Mouse (Mus musculus) adrenal gland (tissue): Measurements from ENCODE around the gene Gm26920.
"Not testable (repeated sequence)": the region's sequence is repeated elsewhere in the genome, so short reads cannot be mapped to it uniquely, and the experiment has no call there.

ENCODE experiments used
- intact Hi-C: fragments of 180-260 bp; cut with DNase I; formaldehyde crosslinking; loops from one replicate; pipeline ENCODE4 v1.15.1; 2025
- long read RNA-seq, 2 experiments: library from polyadenylated mRNA; unstranded; transcript quantifications; one replicate each; pipeline ENCODE4 v2.0.0; 2020; ENCODE audit warnings: borderline replicate concordance in 1 of 2; ENCODE audit not compliant: insufficient replicate concordance in 1 of 2

Gm26920 gene
- long read RNA-seq, experiment 1: 0 reads
- long read RNA-seq, experiment 2, partial matches to known transcripts: 0 of 1 reads
- long read RNA-seq, experiment 2, other reads (novel, unspliced or antisense): 0 of 1 reads

DNA sequence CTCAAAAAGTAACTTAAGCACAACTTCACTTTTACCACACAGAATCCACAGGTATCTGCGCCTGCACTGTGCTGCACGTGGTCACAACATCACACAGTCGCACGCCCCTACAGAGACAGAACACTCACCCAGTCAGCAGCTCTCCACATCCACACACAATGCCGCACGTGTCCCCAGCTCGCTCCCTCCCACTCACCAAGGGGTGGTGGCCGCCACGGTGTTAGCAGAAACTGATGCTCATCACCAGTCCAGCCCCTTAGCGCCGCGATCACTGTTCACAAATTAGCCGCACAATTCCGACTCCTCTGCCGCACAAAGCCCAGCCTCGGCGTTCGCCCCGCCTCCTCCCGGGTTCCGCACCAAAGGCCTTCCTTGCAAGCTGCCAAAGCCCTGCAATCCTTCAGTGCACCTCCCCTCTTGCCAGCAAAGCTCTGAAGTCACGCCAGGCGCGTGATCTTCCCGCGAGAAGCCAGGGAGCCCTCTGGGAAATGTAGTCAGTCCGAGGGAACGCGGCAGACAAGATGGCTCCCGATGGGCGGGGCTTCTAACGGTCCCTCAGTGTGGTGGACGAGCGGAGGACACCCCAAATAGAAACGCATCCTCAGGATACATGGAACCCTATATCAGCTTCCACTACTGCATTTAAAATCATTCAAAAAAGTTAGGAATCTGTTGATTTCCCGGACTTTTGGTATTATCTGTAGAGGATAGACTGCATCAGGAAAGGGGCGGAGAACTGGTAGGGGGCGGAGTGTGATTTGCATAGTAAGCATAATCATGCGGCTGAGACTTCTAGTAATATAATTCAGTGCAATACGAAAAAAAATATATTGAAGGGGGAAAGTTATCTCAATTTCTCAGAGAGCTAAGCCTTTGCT, at the start of gene Gm26920, which contains the start of gene Zfp566:
TSS of gene Gm26920 (minus strand) at position 319 of the 878 bp plus-strand sequence.
TSS of gene Zfp566 (minus strand) at position 436 of the 878 bp plus-strand sequence.
- intact Hi-C loops: no loop called here

DNA sequence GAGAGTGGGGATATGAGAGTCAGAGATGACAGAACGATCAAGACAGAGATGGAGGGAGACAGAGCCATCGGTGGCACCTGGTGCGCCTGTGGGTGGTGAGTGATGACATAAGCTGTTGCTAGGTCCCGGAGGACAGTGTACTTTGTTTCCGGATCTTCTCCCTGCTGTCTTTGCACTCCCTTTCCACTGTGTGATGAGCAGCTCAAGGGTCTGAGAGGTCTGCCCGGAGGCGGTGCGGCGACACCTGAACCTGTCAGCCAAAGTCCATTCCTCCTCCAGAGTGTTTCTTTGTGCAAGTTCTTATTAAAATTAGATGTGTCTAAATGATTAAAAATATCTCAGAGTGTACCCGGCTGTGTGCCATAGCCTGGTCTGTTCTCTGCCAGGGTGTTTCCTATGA, 46.6 kb upstream of the Gm26920 start:
- intact Hi-C loops: no loop called here

DNA sequence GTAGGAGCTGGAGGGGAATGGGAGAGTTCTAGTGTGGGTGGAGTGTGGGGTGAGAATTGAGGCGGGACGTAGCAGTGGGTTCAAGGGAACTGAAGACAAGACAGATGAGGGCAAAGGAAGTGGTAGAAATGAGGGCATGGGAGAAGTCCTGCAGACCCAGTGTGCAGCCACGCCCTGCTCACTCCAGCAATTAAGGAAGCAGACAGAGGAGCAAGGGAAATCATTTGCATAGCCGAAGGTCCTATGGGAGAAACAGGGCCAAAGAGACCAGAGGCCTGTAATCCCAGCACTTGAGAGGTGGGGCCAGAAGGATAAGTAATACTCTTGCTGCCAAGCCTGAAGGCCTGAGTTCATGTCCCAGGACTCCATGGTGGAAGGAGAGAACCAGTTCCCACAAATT, 42.2 kb upstream of the Gm26920 start:
- intact Hi-C loops: no loop called here

DNA sequence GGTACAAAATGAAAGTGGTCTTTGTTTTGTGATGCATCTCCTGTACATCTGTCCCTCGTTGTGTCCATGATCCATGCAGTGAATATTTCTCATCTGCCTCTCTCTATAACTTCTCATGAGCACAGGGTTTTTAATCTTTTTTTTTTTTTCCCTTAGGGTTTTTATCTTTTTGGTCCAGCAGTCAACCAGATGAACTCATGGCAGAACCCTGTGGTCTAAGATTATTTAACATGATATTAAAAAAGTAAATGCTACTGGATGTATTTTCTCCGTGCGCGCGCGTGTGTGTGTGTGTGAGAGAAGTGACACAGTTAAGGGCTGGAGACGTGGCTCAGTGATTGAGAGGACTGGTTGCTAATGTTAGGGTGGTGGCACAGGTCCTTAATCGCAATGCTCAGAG, 39.7 kb upstream of the Gm26920 start:
- intact Hi-C loops: no loop called here

DNA sequence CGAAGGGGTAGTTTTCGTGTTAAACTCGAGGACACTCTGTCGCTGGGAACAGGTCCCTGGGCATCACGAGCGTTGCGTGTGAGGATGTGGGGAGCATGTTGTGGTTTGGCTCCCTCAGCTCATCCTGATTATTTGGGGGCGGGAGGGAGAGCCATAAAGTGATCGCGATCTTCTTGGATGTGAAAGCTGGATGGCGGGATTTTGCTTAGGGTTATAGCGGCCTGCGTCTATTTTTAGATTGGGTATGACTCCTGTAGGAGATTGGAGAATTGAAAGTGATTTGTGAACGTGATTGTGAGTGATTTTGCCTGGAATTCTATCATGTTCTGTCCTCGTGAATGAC, 31.9 kb upstream of the Gm26920 start:
- intact Hi-C loops: no loop called here

DNA sequence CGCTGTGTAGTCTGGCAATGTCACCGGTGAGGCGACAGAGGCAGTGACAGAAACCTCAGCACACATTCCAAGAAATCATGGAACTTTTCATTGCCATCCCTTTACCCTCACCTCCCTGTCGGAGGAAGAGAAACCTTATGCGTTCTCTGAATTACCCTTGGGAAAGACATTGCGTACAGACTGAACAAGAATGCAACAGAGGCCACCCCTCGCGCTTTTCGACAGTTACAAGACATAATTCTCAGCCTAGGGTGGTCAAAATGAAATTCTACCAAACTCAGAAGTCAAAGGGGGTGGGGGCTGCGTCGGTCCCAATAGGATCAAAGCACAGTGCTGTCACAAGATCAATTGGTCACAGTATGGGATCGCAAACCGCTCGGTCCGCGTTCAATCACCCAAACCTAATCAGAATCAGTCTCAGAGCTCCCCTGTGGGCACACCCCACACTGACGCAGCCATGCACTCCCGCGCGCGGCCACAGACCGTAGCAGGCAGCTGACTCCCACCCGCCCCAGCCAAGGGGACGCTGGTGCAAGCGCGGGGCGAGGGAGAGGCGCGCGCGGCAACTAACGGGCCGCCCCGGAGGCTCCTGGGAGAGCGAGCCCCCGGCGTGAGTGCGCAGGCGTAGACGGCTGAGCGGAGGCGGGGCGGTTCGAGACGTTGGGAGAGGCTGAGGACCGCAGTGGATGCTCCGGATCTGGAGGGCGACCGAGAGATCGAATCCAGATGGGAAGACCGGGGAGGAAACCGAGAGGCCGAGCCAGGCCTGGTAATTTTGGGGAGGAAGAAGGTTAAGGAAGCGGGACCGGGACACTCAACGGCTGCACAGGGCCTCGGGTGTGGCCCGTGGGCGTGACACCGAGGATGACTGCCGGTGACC, 31.3 kb upstream of the Gm26920 start, which contains the start of gene Zfp382:
TSS of gene Zfp382 (plus strand) at position 635 of the 880 bp plus-strand sequence.
- intact Hi-C loops: no loop called here

DNA sequence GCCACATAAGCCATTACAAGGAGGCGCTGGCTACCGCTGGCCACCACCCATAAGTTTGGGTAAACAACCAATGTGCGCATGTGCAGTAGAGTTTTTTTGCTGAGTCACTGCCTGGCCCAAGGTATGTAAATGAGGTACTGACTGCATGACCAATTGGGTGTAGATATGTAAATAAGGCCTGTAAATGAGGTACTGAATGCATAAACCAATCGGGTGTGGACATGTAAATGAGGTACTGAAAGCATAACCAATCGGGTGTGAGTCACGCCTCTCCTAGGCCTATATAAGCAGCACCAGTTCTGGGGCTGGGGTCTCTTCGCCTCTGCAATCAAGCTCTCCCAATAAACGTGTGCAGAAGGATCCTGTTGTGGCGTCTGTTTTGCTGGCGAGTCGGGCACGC, 27.7 kb upstream of the Gm26920 start:
- intact Hi-C loops: not testable (repeated sequence)

DNA sequence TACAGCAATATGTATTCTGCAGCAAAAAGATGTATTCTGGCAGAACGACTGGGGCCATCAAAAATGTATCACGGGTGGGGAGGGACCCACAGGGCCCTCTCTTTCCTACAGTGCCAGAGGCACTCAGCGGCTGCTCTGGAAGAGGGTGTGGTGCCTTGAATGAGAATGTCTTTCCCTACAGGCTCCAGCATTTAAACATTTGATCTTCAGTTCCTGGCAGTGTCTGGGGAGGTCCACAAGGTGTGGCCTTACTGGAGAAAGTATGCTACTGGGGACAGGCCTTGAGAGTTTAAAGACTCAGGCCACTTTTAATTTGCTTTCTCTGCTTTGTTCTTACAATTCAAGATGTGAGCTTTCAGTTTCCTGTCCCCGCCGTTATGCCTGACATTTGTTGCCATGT, 25.9 kb upstream of the Gm26920 start:
- intact Hi-C loops: no loop called here

DNA sequence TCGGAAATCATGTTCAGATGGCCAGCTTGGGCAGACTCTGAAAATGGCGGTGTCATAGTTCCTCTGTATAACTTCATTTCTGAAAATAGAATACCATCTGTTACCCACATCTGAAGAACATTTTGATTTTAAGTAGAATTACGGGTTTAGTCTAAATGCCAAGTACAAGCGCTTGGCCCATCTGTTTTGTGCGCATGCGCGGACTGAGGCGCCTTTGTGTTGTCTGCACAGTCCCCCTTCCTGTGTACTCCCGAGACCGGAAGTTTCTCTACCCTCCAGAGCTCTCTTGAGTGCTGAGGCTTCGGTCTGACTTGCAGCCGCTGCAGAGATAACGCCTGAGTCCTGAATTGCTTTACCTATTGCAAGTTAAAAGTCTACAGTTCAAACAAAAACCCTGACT, 9.1 kb upstream of the Gm26920 start:
- intact Hi-C loops: loop anchor here (5.0 kb wide), 1 partner anchor 68 kb away; the partner anchor contains the start of gene Zfp146

DNA sequence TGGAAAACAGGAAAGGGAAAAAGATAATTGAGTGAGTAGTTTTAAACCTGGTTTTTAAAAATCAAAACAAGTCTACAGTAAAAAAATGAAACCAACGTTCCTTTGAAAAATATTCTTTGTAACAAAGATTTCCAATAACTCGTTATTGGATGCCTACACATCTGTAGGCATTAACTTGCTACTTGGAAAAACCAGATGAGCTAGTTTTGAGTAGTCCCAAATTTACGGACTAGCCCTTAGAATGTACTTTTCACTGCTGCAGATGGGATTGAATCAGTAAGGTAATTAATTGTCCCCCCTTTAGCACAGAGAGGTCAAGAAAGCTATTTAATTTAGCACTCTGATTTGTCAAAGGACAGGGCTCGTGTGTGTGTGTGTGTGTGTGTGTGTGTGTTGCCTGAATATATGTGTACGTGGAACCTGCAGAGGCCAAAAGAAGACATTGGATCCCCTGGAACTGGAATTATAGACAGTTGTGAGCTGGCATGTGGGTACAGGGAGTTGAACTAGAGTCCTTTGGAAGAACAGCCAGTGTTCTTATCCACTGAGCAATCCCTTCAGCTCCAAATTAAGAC, 5.4 kb upstream of the Gm26920 start:
- intact Hi-C loops: loop anchor here (5.0 kb wide), 1 partner anchor 72 kb away; the partner anchor contains the start of gene Zfp146

DNA sequence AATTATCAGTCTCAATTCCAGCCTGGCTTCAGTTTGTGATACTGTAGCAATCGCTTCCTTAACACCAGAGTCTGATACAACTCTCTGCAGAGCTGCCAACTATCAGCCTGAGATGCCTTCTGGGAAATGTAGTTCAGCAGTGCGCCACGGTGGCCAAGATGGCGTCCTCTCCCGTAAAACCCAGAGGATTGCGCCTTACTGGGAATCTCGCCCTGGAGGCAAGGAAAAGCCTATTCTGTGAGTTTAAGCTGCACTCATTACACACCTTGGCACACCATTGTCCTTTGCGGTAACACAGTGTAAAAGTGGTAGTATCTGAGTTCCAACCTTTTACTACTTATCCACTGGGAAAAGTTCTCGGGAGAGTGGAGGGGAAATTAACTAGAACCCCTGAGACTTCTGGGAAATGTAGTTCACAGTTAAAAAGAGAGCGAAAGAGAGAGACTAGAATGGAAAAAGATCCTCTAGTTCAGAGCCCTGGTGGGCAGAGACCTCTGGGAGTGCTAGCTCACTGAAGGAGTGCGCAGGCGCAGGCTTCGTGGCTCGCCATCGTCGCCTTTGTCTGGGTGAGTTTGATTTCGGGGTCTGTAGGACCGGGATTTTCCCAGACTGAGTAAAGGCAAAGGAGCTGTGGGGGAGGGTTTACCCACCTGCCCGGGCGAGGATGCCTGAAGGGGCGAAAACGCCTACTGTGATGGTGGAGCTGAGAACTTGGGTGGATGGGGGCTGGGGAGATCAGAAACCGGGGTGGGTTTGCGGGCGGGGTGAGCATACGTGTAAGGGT, 4.6 kb upstream of the Gm26920 start, which contains the start of gene Zfp260:
TSS of gene Zfp260 (plus strand) at position 132 of the 784 bp plus-strand sequence.
- intact Hi-C loops: loop anchor here (5.0 kb wide), 1 partner anchor 72 kb away; the partner anchor contains the start of gene Zfp146

DNA sequence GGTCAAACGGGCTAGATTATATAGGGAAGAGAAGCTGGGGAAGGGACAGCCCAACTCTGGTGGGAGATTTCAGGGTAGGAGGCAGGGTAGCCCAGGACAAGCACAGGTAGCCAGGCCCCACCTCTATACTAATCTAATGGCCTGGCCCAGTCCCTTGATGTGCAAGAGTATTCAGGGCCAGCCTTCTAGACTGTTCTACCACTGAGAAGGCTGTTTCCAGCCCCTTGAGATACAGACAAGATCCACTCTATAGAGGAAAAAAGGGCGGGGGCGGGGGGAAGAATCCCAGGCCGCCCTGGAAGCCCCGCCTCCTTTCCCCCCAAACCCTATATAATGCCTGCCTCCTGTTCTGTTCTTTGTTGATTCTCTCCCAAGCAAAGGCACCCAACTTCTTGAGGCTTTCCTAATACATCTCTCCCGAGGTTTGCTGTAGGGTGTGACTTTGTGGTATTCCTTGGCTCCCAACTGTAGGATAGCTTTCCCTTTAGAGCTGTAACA, 3.8 kb upstream of the Gm26920 start:
- intact Hi-C loops: no loop called here

DNA sequence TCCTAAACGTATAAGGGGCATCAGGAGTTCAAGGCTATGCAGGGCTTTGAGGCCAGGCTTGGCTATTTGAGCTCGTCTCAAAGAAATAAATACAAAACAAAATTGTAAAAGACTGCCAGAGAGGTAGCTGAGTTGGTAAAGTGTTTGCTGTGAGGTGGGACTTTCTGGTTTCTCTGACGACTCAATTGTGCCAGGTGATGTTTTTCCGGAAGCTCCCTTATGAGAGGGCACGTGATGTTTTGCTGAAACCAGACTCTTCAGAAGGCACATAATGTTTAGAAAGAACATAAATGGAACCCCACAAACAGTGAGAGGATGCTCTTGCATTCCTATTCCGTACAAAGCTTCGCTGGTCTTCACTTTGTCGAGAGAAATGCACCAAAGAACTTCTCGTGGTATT, 2.5 kb upstream of the Gm26920 start:
- intact Hi-C loops: no loop called here

DNA sequence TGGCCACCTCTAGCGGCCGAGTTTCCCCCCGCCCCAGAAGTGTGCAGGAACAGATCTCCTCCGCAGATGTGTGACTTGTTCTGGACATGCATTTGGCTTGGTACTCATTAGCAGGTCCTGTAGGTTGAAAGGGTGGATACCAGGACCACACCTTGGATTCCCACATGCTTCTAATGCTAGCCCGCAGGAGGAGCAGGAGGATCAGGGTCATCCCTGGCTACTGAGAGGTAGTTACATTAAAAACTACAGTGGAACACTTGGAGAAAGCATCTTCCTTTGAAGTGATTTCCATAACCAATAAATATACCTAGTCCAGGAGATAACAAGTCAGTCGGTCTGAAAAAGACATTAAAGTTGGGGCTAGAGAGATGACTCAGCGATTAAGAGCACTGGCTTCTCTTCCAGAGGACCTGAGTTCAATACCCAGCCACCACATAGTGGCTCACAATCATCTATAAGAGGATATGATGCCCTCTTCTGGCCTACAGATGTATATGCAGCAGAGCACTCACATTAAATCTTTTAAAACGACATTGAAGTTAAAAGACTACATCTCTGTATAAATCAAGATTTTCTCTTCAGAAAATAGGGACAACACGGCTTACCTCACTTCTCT, 868 bp upstream of the Gm26920 start:
- intact Hi-C loops: no loop called here

DNA sequence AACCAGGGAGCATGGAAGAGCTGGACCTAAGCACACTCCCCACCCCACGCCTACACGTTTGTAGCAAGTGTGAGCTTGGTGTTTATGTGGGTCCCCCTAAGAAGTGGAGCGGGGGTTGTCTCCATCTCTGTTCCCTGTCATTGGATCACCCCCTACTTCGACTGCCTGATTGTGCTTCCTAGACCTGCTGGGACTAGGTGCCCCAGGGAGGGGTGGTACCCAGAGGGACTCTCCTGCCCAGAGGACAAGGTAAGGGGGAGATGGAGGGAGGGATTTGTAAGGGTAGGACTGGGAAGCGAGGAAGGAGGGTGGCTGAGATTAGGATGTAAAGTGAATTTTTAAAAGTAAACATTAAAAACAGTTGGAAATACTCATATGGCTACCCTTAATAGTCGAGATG, 805 bp downstream of the Gm26920 start:
- intact Hi-C loops: no loop called here

DNA sequence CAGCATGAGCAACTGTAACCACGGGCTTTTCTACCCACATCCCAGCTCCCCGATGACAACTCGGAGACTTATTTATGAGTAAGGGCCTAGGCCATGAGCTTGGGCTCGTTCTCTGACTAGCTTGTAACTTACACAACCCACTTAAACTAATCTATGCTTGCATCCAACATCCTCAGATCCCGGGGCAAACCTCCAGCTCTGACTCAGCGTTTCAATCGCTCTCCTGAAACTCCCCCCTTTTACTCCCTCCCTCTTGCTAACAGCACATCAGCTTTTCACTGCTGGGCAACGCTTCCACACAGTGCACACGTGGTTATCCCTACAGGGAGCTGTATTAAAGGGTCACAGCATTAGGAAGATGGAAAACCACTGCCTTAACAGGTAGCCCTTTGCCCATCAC, 3.7 kb downstream of the Gm26920 start:
- intact Hi-C loops: no loop called here

DNA sequence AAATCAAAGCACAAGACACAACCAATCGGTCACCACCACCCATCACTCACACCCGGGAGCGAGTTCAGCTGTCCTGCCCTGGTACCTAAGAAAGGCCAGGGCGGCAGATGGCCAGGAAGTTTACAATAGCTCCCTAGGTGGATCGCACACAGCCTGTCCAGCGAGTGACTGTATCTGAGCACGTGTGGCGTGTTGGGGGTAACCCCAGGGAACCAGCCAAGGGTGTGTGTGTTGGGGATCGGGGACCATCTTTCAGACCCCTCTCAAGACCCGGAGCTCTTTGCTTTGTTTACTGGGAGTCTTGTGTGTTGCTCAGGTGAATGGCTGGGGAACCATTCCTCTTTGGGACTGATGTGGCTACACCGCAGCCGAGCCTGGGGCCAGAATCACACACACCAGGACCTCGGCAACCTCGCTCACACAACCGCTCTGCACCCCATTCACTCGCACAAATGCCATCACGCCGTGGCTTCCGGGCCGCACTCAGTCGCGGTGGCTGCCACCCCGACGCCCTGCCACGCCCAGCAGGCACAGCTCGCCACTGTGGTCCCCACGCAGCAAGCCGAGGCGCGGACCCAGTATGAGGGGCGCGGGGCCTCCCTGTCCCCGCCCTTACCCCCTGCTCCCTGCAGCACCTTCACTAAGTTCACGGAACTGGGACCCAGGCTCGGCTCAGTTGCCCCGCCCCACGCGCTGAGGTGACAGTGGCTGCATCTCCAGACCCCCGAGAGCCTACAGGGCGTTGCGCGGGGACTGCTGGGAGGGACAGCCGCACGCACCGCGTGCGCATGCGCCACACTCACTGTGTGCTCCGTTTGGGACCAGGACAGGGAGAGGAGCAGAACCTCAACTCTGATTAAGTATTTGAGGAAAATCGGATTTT, 17.8 kb downstream of the Gm26920 start, which contains the start of gene Zfp82:
TSS of gene Zfp82 (minus strand) at position 755 of the 883 bp plus-strand sequence.
- intact Hi-C loops: no loop called here

DNA sequence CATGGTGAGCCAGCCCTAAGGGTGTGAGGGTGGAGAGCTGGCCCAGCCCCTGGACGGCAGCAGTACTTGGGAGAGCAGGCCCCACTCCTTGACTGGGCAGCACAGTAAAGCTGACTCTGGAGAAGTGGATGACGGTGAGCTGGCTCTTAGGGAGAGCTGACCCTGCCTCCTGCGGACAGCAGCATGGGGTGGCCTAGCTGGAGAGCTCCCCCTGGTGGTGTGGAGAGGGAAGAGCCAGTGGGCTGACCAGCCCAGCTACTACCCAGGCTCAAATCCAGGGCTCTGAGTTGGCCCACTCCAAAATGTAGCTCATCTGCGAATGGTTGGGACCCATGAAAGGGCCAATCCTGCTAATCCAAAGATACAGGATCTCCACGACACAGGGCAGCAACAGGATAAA, 25.6 kb downstream of the Gm26920 start:
- intact Hi-C loops: no loop called here

DNA sequence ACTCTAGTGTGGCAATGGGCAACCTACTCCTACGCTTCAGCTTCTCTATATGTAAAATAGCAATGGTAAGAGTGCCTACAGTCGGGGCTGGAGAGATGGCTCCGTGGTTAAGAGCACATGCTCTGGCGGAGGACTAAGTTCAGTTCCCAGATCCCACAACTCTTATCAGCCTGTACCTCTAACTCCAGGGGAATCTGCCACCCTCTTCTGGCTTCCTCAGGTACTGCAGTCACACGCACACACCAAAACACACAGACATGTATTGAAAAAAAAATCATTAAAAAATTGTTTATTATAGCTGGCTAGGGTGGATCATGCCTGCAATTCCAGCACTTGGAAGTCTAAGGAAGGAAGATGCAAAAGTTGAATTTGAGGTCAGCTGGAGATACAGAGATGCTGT, 27.7 kb downstream of the Gm26920 start:
- intact Hi-C loops: no loop called here
